Mouse (Mus musculus) neutrophil, adult 5-6 weeks (primary cell): ENCODE results near the gene Sun3. TPM values are rescaled to one million over a fixed set of nuclear protein-coding genes. Genes with fewer than 3 reads are reported as not detected.

Experiments used
- ATAC-seq: fragments of 151-379, 151-347 bp; 2 replicates; pipeline ENCODE4 v1.8.0; 2017; ENCODE audit warnings: mild to moderate bottlenecking, moderate TSS enrichment; ENCODE audit not compliant: insufficient number of reproducible peaks, poor library complexity, low FRiP score, severe bottlenecking; ENCODE audit errors: extremely low read depth
- total RNA-seq: library from RNA; stranded (forward); fragments of 200-1000 nt; gene quantifications from 2 replicates; pipeline ENCODE4 v1.2.3, GENCODE M21; 2017

Gene Sun3
- total RNA-seq, 1 experiment from 2014 or later: not detected

GRCm38 (mm10) chr11:9008761-9009160 is 40.0 kb downstream of the Sun3 start:
- no peak for ATAC-seq

GRCm38 (mm10) chr11:8988084-8988483 is 60.7 kb downstream of the Sun3 start:
- ATAC-seq: no peak

GRCm38 (mm10) chr11:8986058-8986457 is 62.7 kb downstream of the Sun3 start:
- ATAC-seq: no peak

GRCm38 (mm10) chr11:8983237-8983861 is 65.4 kb downstream of the Sun3 start:
- ATAC-seq: peak; percentile 56; the same call in 1 of the 2 replicates

- no peak for ATAC-seq
These were observed 70.6 kb downstream of the Sun3 start for GRCm38 (mm10) chr11:8978154-8978553.

GRCm38 (mm10) chr11:8973166-8973565 is 75.6 kb downstream of the Sun3 start, which contains the start of gene Pkd1l1:
Gene Pkd1l1, minus strand, starts transcription at chr11:8973266.
- ATAC-seq: no peak

- no peak for ATAC-seq
These were observed 76.7 kb downstream of the Sun3 start for GRCm38 (mm10) chr11:8972093-8972492.

GRCm38 (mm10) chr11:8970509-8970908 is 78.3 kb downstream of the Sun3 start:
- ATAC-seq: no peak

GRCm38 (mm10) chr11:8968094-8968493 is 80.7 kb downstream of the Sun3 start:
- ATAC-seq: no peak

Other genes with a start within 250 kb of the Sun3 start
- not detected in 2 replicates for gene Pkd1l1, start 75.7 kb downstream of the Sun3 start, total RNA-seq
- gene Hus1, start 37.8 kb downstream of the Sun3 start, total RNA-seq: 9.7 and 11.3 TPM in 2 replicates
- 0.23 and 0.37 TPM in 2 replicates for gene Gm11992, start 397 bp downstream of the Sun3 start, total RNA-seq
- gene Upp1, start 69.1 kb upstream of the Sun3 start, total RNA-seq: 14.4 and 24.2 TPM in 2 replicates
- gene Abca13, start 143.0 kb upstream of the Sun3 start, total RNA-seq: 1.2 and 1.8 TPM in 2 replicates